Mouse (Mus musculus): ENCODE data around the gene Dph5. TPM values are rescaled to one million over a fixed set of nuclear protein-coding genes. Genes with fewer than 3 reads are reported as not detected.

The Dph5 gene
- polyA plus RNA-seq, 1 experiment from 2014 or later: 29.2 TPM

- H3K9ac ChIP-seq: no peak overlapping the region
- peak; percentile 67; the same call in 1 of the 2 replicates for ATAC-seq (ENCODE audit: insufficient number of reproducible peaks, insufficient read depth, low FRiP score, low TSS enrichment, low read depth)
- no peaks in the 10 kb centered on the region for H3K27me3 ChIP-seq
- H3K27ac ChIP-seq: peak overlapping the region; percentile 81
- H3K4me1 ChIP-seq: peaks cover 14% of the 10 kb centered on the region
- peak overlapping the region; percentile 23; the same call in 1 of the 2 replicates for H3K4me2 ChIP-seq
- H3K36me3 ChIP-seq: peaks cover 20% of the 10 kb centered on the region
- H3K9me3 ChIP-seq: no peaks in the 10 kb centered on the region
- no peak overlapping the region for H3K4me3 ChIP-seq
- 30% methylated on average over 11 of the region's 11 CpGs for WGBS
These were observed 73.8 kb downstream of the Dph5 start for GRCm38 (mm10) chr3:115961311-115962027.

GRCm38 (mm10) chr3:115962028-115962415 lies 74.4 kb downstream of the Dph5 start:
- Histone ChIP-seq H3K27ac (peak overlapping the region; percentile 44; the same call in 1 of the 2 replicates), H3K9ac (no peak overlapping the region), H3K36me3 (peaks cover 19% of the 10 kb centered on the region), H3K9me3 (no peaks in the 10 kb centered on the region), H3K27me3 (no peaks in the 10 kb centered on the region), H3K4me3 (no peak overlapping the region), H3K4me1 (peaks cover 14% of the 10 kb centered on the region), H3K4me2 (no peak overlapping the region)
- ATAC-seq (ENCODE audit: insufficient number of reproducible peaks, insufficient read depth, low FRiP score, low TSS enrichment, low read depth): peak; percentile 84; the same call in 1 of the 2 replicates
- 15% methylated on average over 4 of the region's 4 CpGs for WGBS

GRCm38 (mm10) chr3:115963597-115963996 lies 76.0 kb downstream of the Dph5 start:
- Histone ChIP-seq H3K4me1 (peaks cover 15% of the 10 kb centered on the region), H3K36me3 (peaks cover 4% of the 10 kb centered on the region), H3K27ac (no peak overlapping the region), H3K9ac (no peak overlapping the region), H3K4me2 (no peak overlapping the region), H3K9me3 (no peaks in the 10 kb centered on the region), H3K4me3 (no peak overlapping the region), H3K27me3 (no peaks in the 10 kb centered on the region)
- ATAC-seq (ENCODE audit: insufficient number of reproducible peaks, insufficient read depth, low FRiP score, low TSS enrichment, low read depth): no peak
- 98% methylated on average over 1 of the region's 1 CpGs for WGBS

GRCm38 (mm10) chr3:115964071-115964470 lies 76.4 kb downstream of the Dph5 start:
- no peaks in the 10 kb centered on the region; the same call in 1 of the 2 replicates for H3K36me3 ChIP-seq
- 25% methylated on average over 5 of the region's 5 CpGs for WGBS
- H3K4me1 ChIP-seq: peaks cover 17% of the 10 kb centered on the region
- ATAC-seq (ENCODE audit: insufficient number of reproducible peaks, insufficient read depth, low FRiP score, low TSS enrichment, low read depth): no peak
- no peak overlapping the region for H3K9ac ChIP-seq
- no peak overlapping the region for H3K4me3 ChIP-seq
- no peak overlapping the region for H3K4me2 ChIP-seq
- H3K9me3 ChIP-seq: no peaks in the 10 kb centered on the region
- H3K27me3 ChIP-seq: no peaks in the 10 kb centered on the region
- no peak overlapping the region for H3K27ac ChIP-seq

- ATAC-seq (ENCODE audit: insufficient number of reproducible peaks, insufficient read depth, low FRiP score, low TSS enrichment, low read depth): 0 out of 2 replicates have a peak, but pooled peaks have one; percentile 59
- Histone ChIP-seq H3K4me2 (no peak overlapping the region), H3K9me3 (no peaks in the 10 kb centered on the region), H3K4me3 (no peak overlapping the region), H3K27ac (no peak overlapping the region), H3K9ac (no peak overlapping the region), H3K4me1 (peaks cover 8% of the 10 kb centered on the region; the same call in 1 of the 2 replicates), H3K36me3 (peaks cover 27% of the 10 kb centered on the region), H3K27me3 (no peaks in the 10 kb centered on the region)
- 81% methylated on average over 10 of the region's 10 CpGs for WGBS
These were observed 81.3 kb downstream of the Dph5 start for GRCm38 (mm10) chr3:115968745-115969530.

- H3K4me2 ChIP-seq: no peak overlapping the region
- H3K4me1 ChIP-seq: 0 out of 2 replicates have a peak, but pooled peaks cover 3% of the 10 kb centered on the region
- H3K9me3 ChIP-seq: no peaks in the 10 kb centered on the region
- no peaks in the 10 kb centered on the region for H3K27me3 ChIP-seq
- 90% methylated on average over 20 of the region's 20 CpGs for WGBS
- H3K9ac ChIP-seq: no peak overlapping the region
- ATAC-seq (ENCODE audit: insufficient number of reproducible peaks, insufficient read depth, low FRiP score, low TSS enrichment, low read depth): no peak
- peaks cover 35% of the 10 kb centered on the region for H3K36me3 ChIP-seq
- no peak overlapping the region for H3K27ac ChIP-seq
- no peak overlapping the region for H3K4me3 ChIP-seq
These were observed 83.6 kb downstream of the Dph5 start for GRCm38 (mm10) chr3:115971045-115971785.

- no peak overlapping the region for H3K9ac ChIP-seq
- H3K4me1 ChIP-seq: 0 out of 2 replicates have a peak, but pooled peaks cover 3% of the 10 kb centered on the region
- H3K27ac ChIP-seq: no peak overlapping the region
- H3K27me3 ChIP-seq: no peaks in the 10 kb centered on the region
- ATAC-seq (ENCODE audit: insufficient number of reproducible peaks, insufficient read depth, low FRiP score, low TSS enrichment, low read depth): no peak
- 90% methylated on average over 14 of the region's 14 CpGs for WGBS
- peaks cover 40% of the 10 kb centered on the region for H3K36me3 ChIP-seq
- H3K9me3 ChIP-seq: no peaks in the 10 kb centered on the region
- no peak overlapping the region for H3K4me2 ChIP-seq
- H3K4me3 ChIP-seq: no peak overlapping the region
These were observed 84.4 kb downstream of the Dph5 start for GRCm38 (mm10) chr3:115971891-115972646.

- peaks cover 48% of the 10 kb centered on the region for H3K36me3 ChIP-seq
- no peak overlapping the region for H3K4me3 ChIP-seq
- no peaks in the 10 kb centered on the region for H3K4me1 ChIP-seq
- no peak overlapping the region for H3K9ac ChIP-seq
- H3K9me3 ChIP-seq: no peaks in the 10 kb centered on the region
- no peak overlapping the region for H3K27ac ChIP-seq
- H3K27me3 ChIP-seq: no peaks in the 10 kb centered on the region
- H3K4me2 ChIP-seq: no peak overlapping the region
- 89% methylated on average over 6 of the region's 6 CpGs for WGBS
- ATAC-seq (ENCODE audit: insufficient number of reproducible peaks, insufficient read depth, low FRiP score, low TSS enrichment, low read depth): no peak
These were observed 86.6 kb downstream of the Dph5 start for GRCm38 (mm10) chr3:115974228-115974627.

GRCm38 (mm10) chr3:115974995-115975394 lies 87.4 kb downstream of the Dph5 start:
- Histone ChIP-seq H3K36me3 (peaks cover 51% of the 10 kb centered on the region), H3K27me3 (no peaks in the 10 kb centered on the region), H3K9me3 (no peaks in the 10 kb centered on the region), H3K4me2 (no peak overlapping the region), H3K27ac (no peak overlapping the region), H3K4me1 (no peaks in the 10 kb centered on the region), H3K9ac (no peak overlapping the region), H3K4me3 (no peak overlapping the region)
- no peak for ATAC-seq (ENCODE audit: insufficient number of reproducible peaks, insufficient read depth, low FRiP score, low TSS enrichment, low read depth)
- 92% methylated on average over 10 of the region's 10 CpGs for WGBS

- 15% methylated on average over 1 of the region's 1 CpGs for WGBS
- Histone ChIP-seq H3K27ac (no peak overlapping the region), H3K36me3 (peaks cover 54% of the 10 kb centered on the region)
These were observed 91.4 kb downstream of the Dph5 start for GRCm38 (mm10) chr3:115979000-115979399.

GRCm38 (mm10) chr3:115983217-115983616 lies 95.6 kb downstream of the Dph5 start:
- H3K4me1 ChIP-seq: peaks cover 7% of the 10 kb centered on the region; the same call in 1 of the 2 replicates
- no peaks in the 10 kb centered on the region for H3K9me3 ChIP-seq
- H3K9ac ChIP-seq: no peak overlapping the region
- ATAC-seq (ENCODE audit: insufficient number of reproducible peaks, insufficient read depth, low FRiP score, low TSS enrichment, low read depth): no peak
- H3K27ac ChIP-seq: no peak overlapping the region
- H3K27me3 ChIP-seq: no peaks in the 10 kb centered on the region
- H3K4me2 ChIP-seq: no peak overlapping the region
- peaks cover 61% of the 10 kb centered on the region for H3K36me3 ChIP-seq
- WGBS: 94% methylated on average over 8 of the region's 8 CpGs
- H3K4me3 ChIP-seq: no peak overlapping the region

More at GRCm38 (mm10) chr3:115979000-115979399, 91.4 kb downstream of the Dph5 start:
- Histone ChIP-seq H3K9me3 (no peaks in the 10 kb centered on the region), H3K27me3 (no peaks in the 10 kb centered on the region), H3K4me1 (no peaks in the 10 kb centered on the region), H3K4me3 (no peak overlapping the region), H3K4me2 (no peak overlapping the region), H3K9ac (no peak overlapping the region)
- no peak for ATAC-seq (ENCODE audit: insufficient number of reproducible peaks, insufficient read depth, low FRiP score, low TSS enrichment, low read depth)
